Mouse (Mus musculus): Measurements from ENCODE around the gene Slc13a3.
A peak's percentile ranks its signal among the peaks of the same experiment; 100 is the strongest.

Slc13a3 gene

DNA sequence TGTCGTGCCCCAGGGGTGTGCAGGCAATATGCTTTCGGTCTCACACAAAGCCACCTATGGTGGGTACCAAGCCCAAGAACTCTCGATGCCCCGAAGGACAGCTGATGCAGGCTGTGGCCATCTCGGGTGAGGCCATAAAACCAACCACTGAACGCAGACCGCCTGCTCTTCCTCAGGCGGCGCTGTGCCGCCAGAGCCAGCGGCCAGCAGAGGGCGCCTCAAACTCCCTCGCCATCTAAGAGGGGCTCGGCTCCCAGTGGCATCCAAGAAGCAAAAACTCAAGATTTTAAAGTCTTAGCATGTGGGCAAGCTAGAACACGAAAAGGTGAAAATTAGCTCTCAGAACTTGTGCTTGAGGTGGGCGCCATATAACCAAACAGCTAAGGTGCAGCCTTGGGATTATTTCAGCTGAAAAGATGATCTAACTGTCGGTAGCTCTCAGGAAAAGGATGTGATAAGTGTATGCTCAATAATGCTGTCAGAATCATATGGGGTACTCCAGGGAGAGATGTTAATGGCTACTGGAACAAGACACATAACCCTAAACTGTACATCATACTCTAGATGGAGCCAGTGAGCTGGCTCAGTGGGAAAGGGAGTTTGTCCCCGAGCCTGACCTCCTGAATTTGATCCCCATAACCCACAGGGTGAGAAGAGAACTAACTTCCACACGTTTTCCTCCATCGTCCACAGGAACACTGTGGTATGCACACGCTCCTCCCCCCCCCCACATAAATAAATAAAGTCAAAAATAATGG lies 108.5 kb downstream of the Slc13a3 start:
- DNase-seq (ENCODE audit: low read depth, low spot score): peak; percentile 58

DNA sequence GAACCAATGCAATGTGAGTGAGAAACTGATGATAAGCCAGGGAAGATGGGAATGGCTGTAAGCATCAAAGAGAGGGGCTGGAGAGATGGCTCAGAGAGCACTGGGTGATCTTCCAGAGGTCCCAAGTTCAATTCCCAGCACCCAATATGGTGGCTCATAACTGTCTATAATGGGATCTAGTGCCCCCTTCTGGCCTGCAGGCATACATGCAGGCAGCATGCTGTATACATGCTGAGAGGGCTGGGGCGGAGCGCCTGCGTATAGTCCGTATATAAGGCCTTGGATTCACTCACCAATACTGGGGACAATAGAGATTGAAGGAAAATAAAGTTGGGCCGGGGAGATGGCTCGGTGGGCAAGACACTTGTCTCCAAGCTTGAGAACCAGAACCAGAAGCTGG lies 109.7 kb downstream of the Slc13a3 start:
- no peak for DNase-seq (ENCODE audit: low read depth, low spot score)

DNA sequence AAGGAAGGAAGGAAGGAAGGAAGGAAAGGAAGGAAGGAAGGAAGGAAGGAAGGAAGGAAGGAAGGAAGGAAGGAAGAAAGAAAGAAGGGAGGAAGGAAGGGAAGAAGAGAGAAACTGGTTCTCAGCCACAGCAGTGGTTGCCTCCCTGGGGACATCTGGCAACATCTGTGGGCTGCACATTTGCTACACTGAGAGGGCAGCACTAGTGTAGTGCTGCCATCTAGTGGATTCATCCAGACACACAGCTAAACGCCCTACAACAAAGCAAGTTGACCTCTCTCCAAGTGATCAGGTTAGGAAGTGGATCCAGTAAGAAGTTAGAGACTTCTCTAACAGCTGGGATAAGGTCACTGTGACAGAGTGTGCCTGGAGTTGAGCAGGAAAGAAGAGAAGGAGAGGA lies 112.2 kb downstream of the Slc13a3 start:
- peak; percentile 74 for DNase-seq (ENCODE audit: low read depth, low spot score)

Measured in embryo, embryonic 11.5 days (tissue).